Mouse (Mus musculus): Measurements from ENCODE around the gene Pink1. TPM values are rescaled to one million over a fixed set of nuclear protein-coding genes. Genes with fewer than 3 reads are reported as not detected.
A peak's percentile ranks its signal among the peaks of the same experiment; 100 is the strongest.

Pink1 gene
- 35.9 and 36.1 TPM in 2 replicates for polyA plus RNA-seq (2015; fragmentation: Nextera tagmentation; extraction: Ambion mirVana)

- peak; percentile 72 for ATAC-seq
- no peaks in the 10 kb centered on the region for H3K27me3 ChIP-seq (replicated peaks)
Measured at GRCm38 (mm10) chr4:138326077-138326695, at the start of gene Pink1. Pink1 (minus strand) TSS chr4:138326307.

GRCm38 (mm10) chr4:138375117-138375516, 49.0 kb upstream of the Pink1 start:
- Histone ChIP-seq H3K4me3 (replicated peaks) (no peak overlapping the region), H3K36me3 (no peaks in the 10 kb centered on the region), H3K27me3 (replicated peaks) (no peaks in the 10 kb centered on the region), H3K9ac (no peak overlapping the region), H3K4me2 (replicated peaks) (no peak overlapping the region), H3K27ac (no peak overlapping the region), H3K4me1 (replicated peaks) (0 out of 2 replicates have a peak, but pooled peaks cover 2% of the 10 kb centered on the region), H3K9me3 (no peaks in the 10 kb centered on the region; the same call in 1 of the 2 replicates)
- no peak for ATAC-seq
- 73% methylated on average over 3 of the region's 3 CpGs for WGBS

More at GRCm38 (mm10) chr4:138326077-138326695, at the start of gene Pink1:
- Histone ChIP-seq H3K4me2 (replicated peaks) (peak within 1 kb of the TSS; percentile 72), H3K36me3 (no peaks in the 10 kb centered on the region), H3K4me1 (replicated peaks) (peaks cover 8% of the 10 kb centered on the region; the same call in 1 of the 2 replicates), H3K4me3 (replicated peaks) (peak within 1 kb of the TSS; percentile 91), H3K9ac (peak within 1 kb of the TSS; percentile 95), H3K27ac (peak within 1 kb of the TSS; percentile 97), H3K9me3 (no peaks in the 10 kb centered on the region)
- 2% methylated on average over 41 of the region's 41 CpGs for WGBS

- Histone ChIP-seq H3K4me3 (replicated peaks) (no peak overlapping the region), H3K36me3 (no peaks in the 10 kb centered on the region), H3K27ac (no peak overlapping the region), H3K27me3 (replicated peaks) (no peaks in the 10 kb centered on the region), H3K9me3 (no peaks in the 10 kb centered on the region; the same call in 1 of the 2 replicates), H3K4me2 (replicated peaks) (no peak overlapping the region), H3K4me1 (replicated peaks) (peaks cover 16% of the 10 kb centered on the region; the same call in 1 of the 2 replicates), H3K9ac (no peak overlapping the region)
- no peak for ATAC-seq
- 85% methylated on average over 5 of the region's 5 CpGs for WGBS
Measured at GRCm38 (mm10) chr4:138370996-138371516, 44.9 kb upstream of the Pink1 start.

- peaks cover 16% of the 10 kb centered on the region; the same call in 1 of the 2 replicates for H3K4me1 ChIP-seq (replicated peaks)
- no peaks in the 10 kb centered on the region; the same call in 1 of the 2 replicates for H3K9me3 ChIP-seq
- WGBS = 80% methylated on average over 12 of the region's 12 CpGs
- no peaks in the 10 kb centered on the region for H3K36me3 ChIP-seq
- no peak overlapping the region for H3K27ac ChIP-seq
- peak overlapping the region; percentile 87 for H3K4me2 ChIP-seq (replicated peaks)
- H3K9ac ChIP-seq = no peak overlapping the region
- no peak overlapping the region for H3K4me3 ChIP-seq (replicated peaks)
- ATAC-seq = no peak
- H3K27me3 ChIP-seq (replicated peaks) = no peaks in the 10 kb centered on the region
Measured at GRCm38 (mm10) chr4:138368498-138369260, 42.6 kb upstream of the Pink1 start.

GRCm38 (mm10) chr4:138367641-138368497, 41.8 kb upstream of the Pink1 start, which contains the start of gene Cda:
Cda (minus strand) TSS chr4:138367992.
- Histone ChIP-seq H3K4me2 (replicated peaks) (peak within 1 kb of the TSS; percentile 87), H3K9ac (peak within 1 kb of the TSS; percentile 59), H3K27ac (no peak within 1 kb of the TSS), H3K9me3 (no peaks in the 10 kb centered on the region; the same call in 1 of the 2 replicates), H3K4me1 (replicated peaks) (peaks cover 16% of the 10 kb centered on the region; the same call in 1 of the 2 replicates), H3K27me3 (replicated peaks) (no peaks in the 10 kb centered on the region), H3K4me3 (replicated peaks) (peak within 1 kb of the TSS; percentile 46), H3K36me3 (no peaks in the 10 kb centered on the region)
- 7% methylated on average over 34 of the region's 34 CpGs for WGBS
- ATAC-seq = peak; percentile 95

- Histone ChIP-seq H3K4me2 (replicated peaks) (no peak overlapping the region), H3K9me3 (no peaks in the 10 kb centered on the region), H3K27me3 (replicated peaks) (no peaks in the 10 kb centered on the region), H3K36me3 (no peaks in the 10 kb centered on the region), H3K4me1 (replicated peaks) (peaks cover 16% of the 10 kb centered on the region; the same call in 1 of the 2 replicates), H3K9ac (no peak overlapping the region), H3K27ac (no peak overlapping the region), H3K4me3 (replicated peaks) (no peak overlapping the region)
- 0 out of 2 replicates have a peak, but pooled peaks have one; percentile 26 for ATAC-seq
- WGBS = 75% methylated on average over 2 of the region's 2 CpGs
Measured at GRCm38 (mm10) chr4:138366561-138366960, 40.5 kb upstream of the Pink1 start.

- ATAC-seq = no peak
- H3K4me1 ChIP-seq (replicated peaks) = peaks cover 15% of the 10 kb centered on the region; the same call in 1 of the 2 replicates
- no peaks in the 10 kb centered on the region for H3K9me3 ChIP-seq
- no peak overlapping the region for H3K4me2 ChIP-seq (replicated peaks)
- 54% methylated on average over 5 of the region's 5 CpGs for WGBS
- no peak overlapping the region for H3K27ac ChIP-seq
- H3K27me3 ChIP-seq (replicated peaks) = no peaks in the 10 kb centered on the region
- H3K36me3 ChIP-seq = no peaks in the 10 kb centered on the region
- H3K4me3 ChIP-seq (replicated peaks) = no peak overlapping the region
- H3K9ac ChIP-seq = no peak overlapping the region
Measured at GRCm38 (mm10) chr4:138363511-138363910, 37.4 kb upstream of the Pink1 start.

- ATAC-seq = no peak
- WGBS = 84% methylated on average over 7 of the region's 7 CpGs
Measured at GRCm38 (mm10) chr4:138362883-138363282, 36.8 kb upstream of the Pink1 start.

GRCm38 (mm10) chr4:138361370-138361821, 35.3 kb upstream of the Pink1 start:
- H3K27me3 ChIP-seq (replicated peaks) = no peaks in the 10 kb centered on the region
- H3K9me3 ChIP-seq = no peaks in the 10 kb centered on the region
- no peaks in the 10 kb centered on the region for H3K4me1 ChIP-seq (replicated peaks)
- 0 out of 2 replicates have a peak overlapping the region, but pooled peaks have one; percentile 22 for H3K4me2 ChIP-seq (replicated peaks)
- no peak overlapping the region for H3K9ac ChIP-seq
- 14% methylated on average over 11 of the region's 11 CpGs for WGBS
- no peak overlapping the region for H3K4me3 ChIP-seq (replicated peaks)
- H3K27ac ChIP-seq = no peak overlapping the region
- no peaks in the 10 kb centered on the region for H3K36me3 ChIP-seq
- peak; percentile 50; the same call in 1 of the 2 replicates for ATAC-seq

More at GRCm38 (mm10) chr4:138362883-138363282, 36.8 kb upstream of the Pink1 start:
- no peak overlapping the region for H3K4me3 ChIP-seq (replicated peaks)
- H3K36me3 ChIP-seq = no peaks in the 10 kb centered on the region
- no peaks in the 10 kb centered on the region for H3K27me3 ChIP-seq (replicated peaks)
- no peak overlapping the region for H3K27ac ChIP-seq
- no peak overlapping the region for H3K4me2 ChIP-seq (replicated peaks)
- no peaks in the 10 kb centered on the region for H3K9me3 ChIP-seq
- no peak overlapping the region for H3K9ac ChIP-seq
- H3K4me1 ChIP-seq (replicated peaks) = peaks cover 9% of the 10 kb centered on the region; the same call in 1 of the 2 replicates

- no peaks in the 10 kb centered on the region for H3K36me3 ChIP-seq
- H3K27me3 ChIP-seq (replicated peaks) = no peaks in the 10 kb centered on the region
- WGBS = 67% methylated on average over 3 of the region's 3 CpGs
- H3K4me1 ChIP-seq (replicated peaks) = no peaks in the 10 kb centered on the region
- no peak overlapping the region for H3K4me3 ChIP-seq (replicated peaks)
- no peak for ATAC-seq
- no peaks in the 10 kb centered on the region for H3K9me3 ChIP-seq
- H3K27ac ChIP-seq = no peak overlapping the region
- no peak overlapping the region for H3K9ac ChIP-seq
- H3K4me2 ChIP-seq (replicated peaks) = no peak overlapping the region
Measured at GRCm38 (mm10) chr4:138358176-138358575, 32.1 kb upstream of the Pink1 start.

GRCm38 (mm10) chr4:138356551-138356950, 30.4 kb upstream of the Pink1 start:
- no peak overlapping the region for H3K27ac ChIP-seq
- no peaks in the 10 kb centered on the region for H3K9me3 ChIP-seq
- no peaks in the 10 kb centered on the region for H3K4me1 ChIP-seq (replicated peaks)
- no peak for ATAC-seq
- H3K27me3 ChIP-seq (replicated peaks) = no peaks in the 10 kb centered on the region
- no peaks in the 10 kb centered on the region for H3K36me3 ChIP-seq
- H3K4me2 ChIP-seq (replicated peaks) = no peak overlapping the region
- 88% methylated on average over 12 of the region's 12 CpGs for WGBS
- H3K4me3 ChIP-seq (replicated peaks) = no peak overlapping the region
- H3K9ac ChIP-seq = no peak overlapping the region
